Mouse (Mus musculus): ENCODE results near the gene Ascl3. TPM values are rescaled to one million over a fixed set of nuclear protein-coding genes. Genes with fewer than 3 reads are reported as not detected.
A peak's percentile ranks its signal among the peaks of the same experiment; 100 is the strongest.

The Ascl3 gene
- polyA plus RNA-seq, 3 experiments from 2014 or later, result 0.83 TPM; not detected in 2

DNA sequence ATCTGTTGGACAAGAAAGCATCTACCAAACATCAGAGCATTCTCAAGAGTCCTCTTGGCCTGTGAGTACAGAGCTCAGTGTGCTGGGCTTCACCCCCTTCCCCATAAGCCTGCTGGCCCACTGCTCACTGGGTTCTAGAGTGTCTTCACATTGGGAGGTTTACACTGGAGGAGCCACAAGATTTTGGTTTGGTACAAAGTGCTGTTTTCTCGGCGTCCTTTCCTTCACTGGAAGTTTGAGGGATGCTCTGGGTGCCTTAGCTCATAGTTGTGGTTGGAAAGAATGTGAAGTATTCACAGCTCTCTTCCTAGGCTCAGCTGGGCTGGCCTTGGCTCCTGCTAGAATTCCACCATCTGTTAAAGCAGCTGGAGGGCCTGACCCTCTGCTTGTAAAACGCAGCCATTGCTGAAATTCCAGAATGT is 22.6 kb downstream of the Ascl3 start:
- no peak for ATAC-seq

DNA sequence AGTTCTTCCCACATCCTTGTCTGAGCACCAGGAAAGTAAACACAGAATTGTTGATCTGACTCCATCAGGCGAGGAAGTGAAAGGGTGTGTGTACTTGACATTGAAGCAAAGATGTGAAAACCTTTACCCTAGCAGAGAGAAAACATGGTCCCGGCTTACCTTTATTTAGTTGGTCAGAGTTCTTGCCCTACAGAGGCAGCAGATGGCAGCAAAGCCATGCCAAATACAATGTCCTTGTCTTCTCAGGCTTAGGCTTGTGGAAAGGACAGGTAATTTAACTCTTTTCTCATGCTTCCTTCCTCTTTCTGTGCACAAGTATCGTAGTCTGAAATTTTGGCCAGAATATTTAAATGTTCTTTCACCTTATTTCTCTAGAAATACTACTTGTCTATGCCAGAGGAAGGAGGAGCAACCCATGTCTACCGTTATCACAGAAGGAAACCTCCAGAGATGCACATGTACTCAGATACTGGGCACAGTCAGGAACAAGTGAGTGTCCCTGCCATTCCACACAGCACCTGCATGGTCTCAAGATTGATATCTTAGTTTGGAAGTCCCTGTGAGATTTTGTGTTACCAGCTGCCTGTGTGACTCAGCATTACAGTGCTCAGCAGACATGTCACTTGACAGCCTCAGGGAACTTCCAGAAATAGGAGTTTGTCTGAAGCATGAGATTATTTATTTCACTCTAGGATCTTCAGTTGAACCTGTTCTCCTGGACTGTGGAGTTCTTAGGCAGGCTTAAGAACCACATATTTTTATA is 24.3 kb downstream of the Ascl3 start:
- ATAC-seq, result peak; percentile 74

DNA sequence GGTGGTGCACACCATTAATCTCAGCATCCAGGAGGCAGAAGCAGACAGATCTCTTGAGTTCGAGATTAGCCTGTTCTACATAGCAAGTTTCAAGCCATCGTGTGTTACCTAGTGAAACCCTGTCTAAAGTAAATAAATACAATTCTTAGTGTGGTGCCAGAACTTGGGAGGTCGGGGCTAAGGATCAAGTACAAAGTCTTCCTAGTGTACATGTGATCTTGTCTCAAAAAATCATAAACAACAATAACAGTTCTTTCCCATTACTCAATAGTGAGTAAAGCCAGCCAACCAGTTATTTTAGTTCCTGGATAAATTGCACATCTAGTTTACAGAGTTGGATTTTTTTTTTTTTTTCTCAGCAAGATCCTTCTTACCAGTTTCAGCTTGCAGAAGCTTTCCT is 27.1 kb downstream of the Ascl3 start:
- no peak for ATAC-seq

DNA sequence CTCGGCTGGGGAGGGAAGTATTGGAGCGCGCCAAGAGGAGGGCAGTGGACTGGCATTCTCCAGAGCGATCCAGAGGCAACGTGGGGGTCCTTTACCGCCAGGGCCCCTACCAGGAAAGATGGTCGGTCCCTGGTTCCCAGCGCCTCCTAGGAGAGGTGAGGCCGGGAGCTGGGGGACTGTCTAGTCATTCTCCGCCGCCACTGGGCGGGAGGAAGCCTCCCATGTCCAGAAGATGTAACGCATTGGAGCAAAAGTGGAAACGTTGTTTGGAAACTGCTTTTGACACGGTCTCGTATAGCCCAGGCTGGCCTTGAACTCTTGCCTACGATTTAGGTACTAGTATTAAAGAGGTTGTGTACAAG is 27.5 kb downstream of the Ascl3 start:
- no peak for ATAC-seq

DNA sequence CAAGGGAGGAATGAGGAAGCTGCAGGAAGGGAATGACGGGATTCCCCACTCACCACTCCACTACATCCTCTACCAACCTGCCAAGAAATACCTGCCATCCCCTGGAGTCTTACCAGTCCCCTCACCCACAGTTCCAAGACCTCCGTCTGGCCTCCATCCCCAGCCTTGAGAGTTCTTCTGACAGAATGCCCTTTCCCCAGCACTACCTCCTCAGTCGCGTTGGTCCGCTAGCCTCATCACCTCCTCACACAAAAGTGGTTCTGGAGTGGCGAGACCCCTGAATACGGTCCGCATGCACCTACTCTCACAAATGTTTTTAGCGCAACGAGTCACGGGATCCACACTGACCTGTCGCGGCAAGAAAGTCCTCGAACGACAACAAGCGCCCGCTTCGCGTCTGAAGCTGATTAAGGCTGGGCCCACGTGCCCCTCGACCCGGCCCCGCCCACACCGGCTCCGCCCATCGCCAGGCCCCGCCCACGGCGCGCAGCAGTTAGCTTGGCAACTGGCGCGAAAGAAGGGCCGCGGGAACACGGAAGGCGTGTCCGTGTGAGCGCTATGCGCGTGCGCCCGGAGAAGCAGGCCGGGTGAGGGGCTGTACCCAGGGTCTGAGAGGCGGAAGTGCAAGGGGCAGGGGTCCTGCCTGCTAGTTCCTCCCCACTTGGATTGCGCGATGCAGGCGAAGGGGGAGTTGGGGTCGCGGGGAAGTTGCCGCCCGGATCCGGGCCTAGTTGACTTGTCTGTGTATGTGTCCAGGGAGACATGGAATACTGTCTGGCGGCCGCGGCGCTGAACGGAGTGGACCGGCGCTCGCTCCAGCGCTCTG is 28.1 kb downstream of the Ascl3 start, which contains the start of the genes St5 and Akip1:
TSS of gene St5 (minus strand) at position 416 of the 826 bp plus-strand sequence.
TSS of gene Akip1 (plus strand) at position 501 of the 826 bp plus-strand sequence.
- peak; percentile 88 for ATAC-seq

DNA sequence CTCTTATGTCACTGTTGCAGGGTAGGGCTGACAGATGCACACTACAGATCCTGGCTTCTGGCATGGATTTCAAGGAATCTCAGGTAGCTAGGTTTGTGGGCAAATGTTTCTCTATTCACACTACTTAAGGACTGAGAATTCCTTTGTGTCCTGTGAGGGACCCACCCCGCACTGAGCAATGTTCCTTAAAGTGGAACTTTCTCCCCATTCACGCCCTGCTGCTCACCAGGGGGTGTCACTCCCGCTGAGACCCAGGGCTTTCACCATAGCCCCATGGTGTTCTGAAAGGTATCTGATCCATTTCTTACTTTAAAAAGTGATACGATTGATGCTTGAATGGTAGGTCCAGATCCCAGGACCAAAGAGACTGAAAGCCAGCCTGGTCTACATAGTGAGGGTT is 28.8 kb downstream of the Ascl3 start:
- no peak for ATAC-seq

DNA sequence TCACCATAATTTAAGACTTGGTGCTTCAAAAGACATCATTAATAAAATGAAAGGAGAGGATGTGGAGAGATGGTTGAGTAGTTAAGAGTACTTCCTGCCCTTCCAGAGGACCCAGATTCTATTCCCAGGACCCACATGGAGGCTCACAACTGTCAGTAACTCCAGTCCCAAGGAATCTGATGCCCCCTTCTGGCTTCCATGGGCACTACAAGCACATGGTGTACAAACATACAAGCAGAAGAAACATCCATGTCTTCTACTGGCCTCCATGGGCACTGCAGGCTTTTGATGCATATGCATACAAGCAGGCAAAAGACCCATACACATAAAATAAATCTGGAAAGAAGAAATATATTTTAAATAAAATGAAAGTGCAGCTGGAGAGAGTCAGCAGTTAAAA is 31.3 kb downstream of the Ascl3 start:
- ATAC-seq, result no peak

DNA sequence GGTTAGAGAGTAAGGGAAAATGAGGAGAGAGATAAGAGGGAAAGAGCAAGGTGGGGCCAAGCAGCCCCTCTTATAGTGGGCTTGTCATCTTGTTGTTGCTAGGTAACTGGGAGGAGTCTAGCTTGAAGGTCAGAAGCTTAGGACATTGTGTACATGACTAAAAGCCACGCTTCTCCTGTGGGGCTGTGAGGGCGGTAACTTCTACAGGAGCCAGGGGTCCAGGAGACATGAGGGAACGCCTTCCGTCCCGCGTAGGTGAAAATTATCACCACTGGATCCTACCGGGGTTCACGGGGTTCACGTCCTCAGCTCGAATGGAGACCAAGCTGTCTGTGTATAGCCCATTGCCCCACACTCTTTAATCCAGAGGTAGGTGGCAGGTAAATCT is 36.2 kb downstream of the Ascl3 start:
- no peak for ATAC-seq

DNA sequence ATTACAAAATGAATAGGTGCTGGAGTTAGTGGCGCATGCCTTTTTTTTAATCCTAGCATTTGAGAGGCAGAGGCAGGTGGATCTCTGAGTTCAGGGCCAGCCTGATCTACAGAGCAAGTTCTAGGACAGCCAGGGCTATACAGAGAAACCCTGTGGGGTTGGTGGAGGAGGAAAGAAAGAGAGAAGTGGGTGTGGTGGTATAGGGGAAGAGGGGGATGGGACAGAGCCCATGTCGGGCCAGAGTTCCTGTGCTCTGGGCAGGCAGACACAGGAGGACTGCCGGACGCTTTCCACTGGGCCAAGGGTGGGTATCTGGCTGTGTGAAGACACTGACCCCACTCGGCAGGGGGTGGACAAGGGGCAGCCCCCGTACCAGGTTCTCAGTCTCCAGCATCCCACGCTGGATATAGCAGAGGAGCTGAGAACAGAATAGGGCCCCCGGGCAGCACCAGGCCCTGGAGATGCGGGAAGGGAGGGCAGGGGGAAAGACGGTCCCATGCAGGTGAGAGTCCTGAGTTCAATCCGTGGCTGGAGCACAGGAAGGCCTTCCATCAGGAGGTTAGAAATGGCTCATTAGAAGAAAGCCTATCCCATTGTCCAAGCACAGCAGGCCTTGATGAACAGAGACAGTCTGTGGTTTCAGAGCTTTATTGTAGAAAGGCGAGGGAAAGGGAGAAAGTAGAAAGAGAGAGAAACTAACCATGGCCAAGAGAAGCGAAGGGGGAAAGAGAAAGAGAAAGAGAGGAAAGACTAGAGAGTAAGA is 36.8 kb downstream of the Ascl3 start:
- no peak for ATAC-seq

DNA sequence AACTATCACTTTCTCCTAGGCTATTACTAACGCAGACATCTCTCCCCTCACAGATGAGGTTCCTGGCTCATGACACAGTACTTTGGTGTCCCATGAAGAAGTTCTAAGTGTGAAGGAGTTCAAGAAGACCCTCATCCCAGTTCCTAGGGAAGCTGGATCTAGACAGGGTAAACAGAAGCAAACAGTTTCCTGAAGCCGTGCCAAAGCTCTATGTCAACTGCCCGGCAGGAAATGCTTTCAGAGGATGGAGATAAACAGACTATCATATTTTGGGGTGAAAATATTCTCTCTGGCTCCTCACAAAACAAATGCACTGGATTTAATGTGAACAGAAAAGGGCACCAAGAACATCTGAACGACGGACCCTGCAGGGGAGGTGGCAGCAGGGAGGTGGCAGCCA is 40.6 kb downstream of the Ascl3 start:
- ATAC-seq, result no peak

DNA sequence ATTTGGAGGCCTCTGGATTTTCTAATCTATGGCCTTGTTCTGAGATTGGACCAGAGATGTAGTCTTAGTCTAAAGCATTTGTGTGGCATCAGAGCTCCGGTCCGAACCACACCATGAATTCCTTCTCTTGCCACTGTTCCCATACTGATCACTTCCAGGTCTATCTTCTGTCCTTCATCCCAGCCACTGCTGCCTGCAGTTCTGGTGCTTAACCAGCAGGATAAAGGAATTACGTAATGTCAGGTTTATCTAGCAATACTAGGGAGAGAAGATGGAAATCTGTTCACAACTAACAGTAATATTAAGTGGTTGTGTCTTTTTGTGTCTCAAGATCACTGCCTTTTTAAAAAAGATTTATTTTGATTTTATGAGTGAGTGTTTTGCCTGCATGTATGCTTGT is 41.4 kb downstream of the Ascl3 start:
- ATAC-seq, result no peak

DNA sequence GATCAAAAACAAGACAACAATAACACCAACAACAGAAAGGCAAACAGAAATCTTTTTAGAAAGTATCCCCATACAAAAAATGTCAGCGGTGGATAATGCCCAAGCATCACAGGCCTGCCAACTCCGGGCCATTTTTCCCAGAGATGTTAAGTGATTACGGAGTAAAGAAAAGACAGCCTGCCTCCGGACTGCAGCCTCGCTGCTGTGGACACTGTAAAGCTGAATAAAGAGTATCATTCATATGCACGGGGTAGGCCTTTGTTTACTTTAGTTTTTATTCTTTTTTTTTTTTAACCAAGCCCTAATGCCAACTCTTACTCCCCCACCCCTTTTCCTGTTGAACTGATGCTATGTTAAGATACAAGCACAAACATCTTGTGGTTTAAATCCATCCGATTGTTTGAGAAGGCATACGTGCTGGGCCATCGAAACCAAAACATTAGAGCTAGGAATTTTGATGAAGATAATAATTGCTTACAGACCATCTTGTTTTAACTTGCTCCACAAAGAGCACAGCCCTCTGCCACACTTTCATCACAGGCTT is 44.9 kb downstream of the Ascl3 start:
- no peak for ATAC-seq

DNA sequence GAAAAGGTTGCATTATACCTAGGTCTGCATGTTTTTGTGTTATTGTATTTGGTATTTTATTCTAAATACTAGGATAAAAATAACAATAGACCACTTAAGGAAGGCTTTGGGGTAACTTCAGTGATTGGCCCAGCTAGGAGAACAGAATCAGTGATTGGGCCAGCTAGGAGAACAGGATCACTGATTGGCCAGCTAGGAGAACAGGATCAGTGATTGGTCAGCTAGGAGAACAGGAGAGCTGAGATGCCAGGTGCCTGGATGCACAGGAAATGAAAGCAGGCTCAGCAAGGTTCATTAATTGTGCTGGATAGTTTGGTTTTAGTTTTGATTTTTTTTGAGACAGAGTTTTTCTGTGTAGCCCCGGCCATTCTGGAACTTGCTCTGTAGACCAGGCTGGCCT is 50.6 kb downstream of the Ascl3 start:
- no peak for ATAC-seq

DNA sequence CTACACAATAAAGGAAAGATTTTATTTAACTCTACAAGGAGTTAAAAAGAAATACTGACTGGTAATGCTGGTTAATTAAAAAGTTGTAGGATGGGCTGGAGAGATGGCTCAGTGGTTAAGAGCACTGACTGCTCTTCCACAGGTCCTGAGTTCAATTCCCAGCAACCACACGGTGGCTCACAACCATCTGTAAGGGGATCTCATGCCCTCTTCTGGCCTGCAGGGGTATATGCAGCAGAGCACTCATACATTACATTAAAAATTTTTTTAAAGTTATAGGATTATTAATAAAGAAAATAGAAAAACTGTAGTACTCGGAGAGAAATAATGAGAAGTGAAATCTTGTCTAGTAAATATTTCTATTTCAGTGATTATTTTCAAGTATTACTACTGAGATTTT is 51.2 kb downstream of the Ascl3 start:
- no peak for ATAC-seq

Other genes starting within 250 kb of the Ascl3 start
- not detected for gene Trim66, start 223.6 kb downstream of the Ascl3 start, polyA plus RNA-seq (2017; shearing (Covaris generic))
- gene Rpl27a, start 212.6 kb downstream of the Ascl3 start, polyA plus RNA-seq (2017; shearing (Covaris generic)), result 100 to 1,000 TPM; 216 to 323 (median 255) TPM
- gene St5, start 28.1 kb downstream of the Ascl3 start, polyA plus RNA-seq (2017; shearing (Covaris generic)), result under 1 TPM; 0.36 to 0.90 (median 0.47) TPM
- 10 to 100 TPM; 27.1 to 43.4 (median 31.9) TPM for gene Akip1, start 28.0 kb downstream of the Ascl3 start, polyA plus RNA-seq (2017; shearing (Covaris generic))
- under 1 TPM in 1 of 3 experiments, not detected in 2; 0.27 TPM for gene BC051019, start 7.9 kb downstream of the Ascl3 start, polyA plus RNA-seq (2017; shearing (Covaris generic))
- 100 to 1,000 TPM; 103 to 142 (median 121) TPM for gene Tmem9b, start 21.1 kb upstream of the Ascl3 start, polyA plus RNA-seq (2017; shearing (Covaris generic))
- under 1 TPM; 0.11 to 0.98 (median 0.74) TPM for gene Nrip3, start 50.3 kb upstream of the Ascl3 start, polyA plus RNA-seq (2017; shearing (Covaris generic))
- gene Scube2, start 134.0 kb upstream of the Ascl3 start, polyA plus RNA-seq (2017; shearing (Covaris generic)), result not detected
- gene Dennd5a, start 228.7 kb upstream of the Ascl3 start, polyA plus RNA-seq (2017; shearing (Covaris generic)), result 10 to 100 TPM; 24.7 to 27.5 (median 27.2) TPM